Mouse (Mus musculus): ENCODE measurements around the gene March5. TPM values are rescaled to one million over a fixed set of nuclear protein-coding genes. Genes with fewer than 3 reads are reported as not detected.

March5 gene
- polyA plus RNA-seq, 1 experiment from 2014 or later = 74.9 TPM

GRCm38 (mm10) chr19:37233561-37234539 lies 26.5 kb downstream of the March5 start:
- WGBS = 4% methylated on average over 63 of the region's 63 CpGs

GRCm38 (mm10) chr19:37235818-37236217 lies 28.5 kb downstream of the March5 start:
- 48% methylated on average over 8 of the region's 8 CpGs for WGBS
- H3K4me3 ChIP-seq (ENCODE audit: low read length) = no peak overlapping the region
- H3K4me1 ChIP-seq (replicated peaks; ENCODE audit: control insufficient read depth, insufficient read depth, low read length) = 0 out of 2 replicates have a peak, but pooled peaks cover 5% of the 10 kb centered on the region
- H3K27me3 ChIP-seq (ENCODE audit: control insufficient read depth, insufficient read depth, low read depth, low read length) = peaks cover 23% of the 10 kb centered on the region
- H3K27ac ChIP-seq (ENCODE audit: low read length) = no peak overlapping the region
- no peak overlapping the region for H3K4me2 ChIP-seq (ENCODE audit: low read depth, low read length)
- H3K9me3 ChIP-seq (ENCODE audit: control insufficient read depth, low read length) = no peaks in the 10 kb centered on the region
- ATAC-seq (ENCODE audit: low read depth) = no peak
- H3K9ac ChIP-seq (ENCODE audit: low read length) = no peak overlapping the region
- no peaks in the 10 kb centered on the region for H3K36me3 ChIP-seq (ENCODE audit: control insufficient read depth, insufficient read depth, low read length)

More at GRCm38 (mm10) chr19:37233561-37234539, 26.5 kb downstream of the March5 start:
- Histone ChIP-seq H3K27ac (ENCODE audit: low read length) (no peak overlapping the region), H3K9ac (ENCODE audit: low read length) (no peak overlapping the region), H3K27me3 (ENCODE audit: control insufficient read depth, insufficient read depth, low read depth, low read length) (peaks cover 23% of the 10 kb centered on the region), H3K36me3 (ENCODE audit: control insufficient read depth, insufficient read depth, low read length) (no peaks in the 10 kb centered on the region), H3K4me1 (replicated peaks; ENCODE audit: control insufficient read depth, insufficient read depth, low read length) (0 out of 2 replicates have a peak, but pooled peaks cover 5% of the 10 kb centered on the region), H3K4me3 (ENCODE audit: low read length) (peak overlapping the region; percentile 33), H3K4me2 (ENCODE audit: low read depth, low read length) (peak overlapping the region; percentile 47), H3K9me3 (ENCODE audit: control insufficient read depth, low read length) (no peaks in the 10 kb centered on the region)
- ATAC-seq (ENCODE audit: low read depth) = no peak

- no peak overlapping the region for H3K27ac ChIP-seq (ENCODE audit: low read length)
- peaks cover 23% of the 10 kb centered on the region for H3K27me3 ChIP-seq (ENCODE audit: control insufficient read depth, insufficient read depth, low read depth, low read length)
- no peaks in the 10 kb centered on the region for H3K36me3 ChIP-seq (ENCODE audit: control insufficient read depth, insufficient read depth, low read length)
- no peak overlapping the region for H3K4me3 ChIP-seq (ENCODE audit: low read length)
- WGBS = 40% methylated on average over 5 of the region's 5 CpGs
- H3K9ac ChIP-seq (ENCODE audit: low read length) = no peak overlapping the region
- 0 out of 2 replicates have a peak, but pooled peaks cover 5% of the 10 kb centered on the region for H3K4me1 ChIP-seq (replicated peaks; ENCODE audit: control insufficient read depth, insufficient read depth, low read length)
- ATAC-seq (ENCODE audit: low read depth) = no peak
- no peaks in the 10 kb centered on the region for H3K9me3 ChIP-seq (ENCODE audit: control insufficient read depth, low read length)
- no peak overlapping the region for H3K4me2 ChIP-seq (ENCODE audit: low read depth, low read length)
Observed at GRCm38 (mm10) chr19:37237306-37237705, 30.0 kb downstream of the March5 start.

GRCm38 (mm10) chr19:37237712-37238437 lies 30.5 kb downstream of the March5 start:
- H3K27ac ChIP-seq (ENCODE audit: low read length) = no peak overlapping the region
- H3K9me3 ChIP-seq (ENCODE audit: control insufficient read depth, low read length) = no peaks in the 10 kb centered on the region
- H3K4me2 ChIP-seq (ENCODE audit: low read depth, low read length) = no peak overlapping the region
- ATAC-seq (ENCODE audit: low read depth) = no peak
- WGBS = 5% methylated on average over 15 of the region's 15 CpGs
- H3K36me3 ChIP-seq (ENCODE audit: control insufficient read depth, insufficient read depth, low read length) = no peaks in the 10 kb centered on the region
- H3K27me3 ChIP-seq (ENCODE audit: control insufficient read depth, insufficient read depth, low read depth, low read length) = peaks cover 21% of the 10 kb centered on the region
- H3K9ac ChIP-seq (ENCODE audit: low read length) = no peak overlapping the region
- H3K4me1 ChIP-seq (replicated peaks; ENCODE audit: control insufficient read depth, insufficient read depth, low read length) = 0 out of 2 replicates have a peak, but pooled peaks cover 5% of the 10 kb centered on the region
- H3K4me3 ChIP-seq (ENCODE audit: low read length) = no peak overlapping the region

- Histone ChIP-seq H3K36me3 (ENCODE audit: control insufficient read depth, insufficient read depth, low read length) (no peaks in the 10 kb centered on the region), H3K4me3 (ENCODE audit: low read length) (no peak overlapping the region), H3K9me3 (ENCODE audit: control insufficient read depth, low read length) (no peaks in the 10 kb centered on the region), H3K27ac (ENCODE audit: low read length) (no peak overlapping the region), H3K27me3 (ENCODE audit: control insufficient read depth, insufficient read depth, low read depth, low read length) (peaks cover 15% of the 10 kb centered on the region), H3K4me2 (ENCODE audit: low read depth, low read length) (no peak overlapping the region), H3K9ac (ENCODE audit: low read length) (no peak overlapping the region), H3K4me1 (replicated peaks; ENCODE audit: control insufficient read depth, insufficient read depth, low read length) (0 out of 2 replicates have a peak, but pooled peaks cover 5% of the 10 kb centered on the region)
- no peak for ATAC-seq (ENCODE audit: low read depth)
- WGBS = 15% methylated on average over 7 of the region's 7 CpGs
Observed at GRCm38 (mm10) chr19:37238651-37239050, 31.3 kb downstream of the March5 start.

- ATAC-seq (ENCODE audit: low read depth) = no peak
- Histone ChIP-seq H3K4me3 (ENCODE audit: low read length) (no peak overlapping the region), H3K9ac (ENCODE audit: low read length) (no peak overlapping the region), H3K27ac (ENCODE audit: low read length) (no peak overlapping the region), H3K27me3 (ENCODE audit: control insufficient read depth, insufficient read depth, low read depth, low read length) (peaks cover 11% of the 10 kb centered on the region), H3K9me3 (ENCODE audit: control insufficient read depth, low read length) (no peaks in the 10 kb centered on the region), H3K4me1 (replicated peaks; ENCODE audit: control insufficient read depth, insufficient read depth, low read length) (0 out of 2 replicates have a peak, but pooled peaks cover 5% of the 10 kb centered on the region), H3K4me2 (ENCODE audit: low read depth, low read length) (no peak overlapping the region), H3K36me3 (ENCODE audit: control insufficient read depth, insufficient read depth, low read length) (no peaks in the 10 kb centered on the region)
- 17% methylated on average over 4 of the region's 4 CpGs for WGBS
Observed at GRCm38 (mm10) chr19:37239096-37239495, 31.8 kb downstream of the March5 start.

GRCm38 (mm10) chr19:37241201-37241600 lies 33.9 kb downstream of the March5 start:
- ATAC-seq (ENCODE audit: low read depth) = no peak
- no peaks in the 10 kb centered on the region for H3K36me3 ChIP-seq (ENCODE audit: control insufficient read depth, insufficient read depth, low read length)
- H3K9me3 ChIP-seq (ENCODE audit: control insufficient read depth, low read length) = no peaks in the 10 kb centered on the region
- H3K9ac ChIP-seq (ENCODE audit: low read length) = no peak overlapping the region
- H3K27ac ChIP-seq (ENCODE audit: low read length) = no peak overlapping the region
- H3K4me2 ChIP-seq (ENCODE audit: low read depth, low read length) = no peak overlapping the region
- H3K4me1 ChIP-seq (replicated peaks; ENCODE audit: control insufficient read depth, insufficient read depth, low read length) = 0 out of 2 replicates have a peak, but pooled peaks cover 2% of the 10 kb centered on the region
- no peaks in the 10 kb centered on the region for H3K27me3 ChIP-seq (ENCODE audit: control insufficient read depth, insufficient read depth, low read depth, low read length)
- WGBS = 58% methylated on average over 5 of the region's 5 CpGs
- no peak overlapping the region for H3K4me3 ChIP-seq (ENCODE audit: low read length)

- Histone ChIP-seq H3K27ac (ENCODE audit: low read length) (no peak overlapping the region), H3K9ac (ENCODE audit: low read length) (no peak overlapping the region), H3K27me3 (ENCODE audit: control insufficient read depth, insufficient read depth, low read depth, low read length) (no peaks in the 10 kb centered on the region), H3K4me3 (ENCODE audit: low read length) (no peak overlapping the region), H3K9me3 (ENCODE audit: control insufficient read depth, low read length) (no peaks in the 10 kb centered on the region), H3K4me1 (replicated peaks; ENCODE audit: control insufficient read depth, insufficient read depth, low read length) (0 out of 2 replicates have a peak, but pooled peaks cover 2% of the 10 kb centered on the region), H3K4me2 (ENCODE audit: low read depth, low read length) (no peak overlapping the region), H3K36me3 (ENCODE audit: control insufficient read depth, insufficient read depth, low read length) (no peaks in the 10 kb centered on the region)
- no peak for ATAC-seq (ENCODE audit: low read depth)
- WGBS = 29% methylated on average over 2 of the region's 2 CpGs
Observed at GRCm38 (mm10) chr19:37242707-37243106, 35.4 kb downstream of the March5 start.

- no peaks in the 10 kb centered on the region for H3K4me1 ChIP-seq (replicated peaks; ENCODE audit: control insufficient read depth, insufficient read depth, low read length)
- no peak for ATAC-seq (ENCODE audit: low read depth)
- 24% methylated on average over 3 of the region's 3 CpGs for WGBS
Observed at GRCm38 (mm10) chr19:37246859-37247258, 39.5 kb downstream of the March5 start.

More at GRCm38 (mm10) chr19:37246859-37247258, 39.5 kb downstream of the March5 start:
- Histone ChIP-seq H3K27me3 (ENCODE audit: control insufficient read depth, insufficient read depth, low read depth, low read length) (no peaks in the 10 kb centered on the region), H3K27ac (ENCODE audit: low read length) (no peak overlapping the region), H3K4me2 (ENCODE audit: low read depth, low read length) (no peak overlapping the region), H3K4me3 (ENCODE audit: low read length) (no peak overlapping the region), H3K9ac (ENCODE audit: low read length) (no peak overlapping the region), H3K9me3 (ENCODE audit: control insufficient read depth, low read length) (no peaks in the 10 kb centered on the region), H3K36me3 (ENCODE audit: control insufficient read depth, insufficient read depth, low read length) (no peaks in the 10 kb centered on the region)
